Mouse (Mus musculus) heart, postnatal 4 days (tissue): ENCODE results near the gene Trim31. TPM values are rescaled to one million over a fixed set of nuclear protein-coding genes. Genes with fewer than 3 reads are reported as not detected.
A peak's percentile ranks its signal among the peaks of the same experiment; 100 is the strongest.

Source experiments
- DNase-seq: peaks from one replicate; pipeline ENCODE4 v3.0.0; 2021
- total RNA-seq, 2 experiments: library from RNA; stranded (reverse); gene quantifications; 2 replicates each; pipeline ENCODE4 v1.2.3; 2021

The Trim31 gene
- total RNA-seq, 2 experiments from 2014 or later = not detected

GRCm38 (mm10) chr17:36947051-36947819, 49.3 kb downstream of the Trim31 start:
- peak; percentile 47 for DNase-seq

GRCm38 (mm10) chr17:36948286-36948685, 50.4 kb downstream of the Trim31 start:
- no peak for DNase-seq

GRCm38 (mm10) chr17:36949265-36949664, 51.3 kb downstream of the Trim31 start:
- DNase-seq = no peak

GRCm38 (mm10) chr17:36950981-36951947, 53.3 kb downstream of the Trim31 start, which contains the start of gene Ppp1r11:
Gene Ppp1r11 (minus strand): TSS chr17:36951741.
- peak; percentile 95 for DNase-seq

GRCm38 (mm10) chr17:36952631-36953030, 54.7 kb downstream of the Trim31 start:
- DNase-seq = no peak

- no peak for DNase-seq
These were observed 55.1 kb downstream of the Trim31 start for GRCm38 (mm10) chr17:36953062-36953461.

- DNase-seq = peak; percentile 94
These were observed 60.3 kb downstream of the Trim31 start, which contains the start of the genes Znrd1 and Znrd1as for GRCm38 (mm10) chr17:36957999-36958743. Gene Znrd1 (minus strand): TSS chr17:36958559. Gene Znrd1as (plus strand): TSS chr17:36958592.

GRCm38 (mm10) chr17:36958884-36959283, 61.0 kb downstream of the Trim31 start:
- peak; percentile 11 for DNase-seq

Other genes with a start within 250 kb of the Trim31 start
- not detected for gene H2-M1, start 225.9 kb upstream of the Trim31 start, total RNA-seq
- not detected for gene H2-M10.5, start 125.2 kb upstream of the Trim31 start, total RNA-seq
- gene H2-M10.6, start 85.9 kb upstream of the Trim31 start, total RNA-seq = not detected
- gene Trim26, start 61.0 kb upstream of the Trim31 start, total RNA-seq = 10 to 100 TPM; 24.5 to 28.4 TPM
- not detected for gene Trim15, start 30.9 kb upstream of the Trim31 start, total RNA-seq
- gene Trim10, start 28.5 kb upstream of the Trim31 start, total RNA-seq = 1 to 10 TPM in 1 of 2 experiments, under 1 TPM in 1; 0.57 to 1.8 TPM
- gene Trim40, start 8.0 kb upstream of the Trim31 start, total RNA-seq = not detected
- under 1 TPM; 0.45 TPM for gene Rnf39, start 44.8 kb downstream of the Trim31 start, total RNA-seq
- 10 to 100 TPM; 56.0 to 61.3 TPM for gene Ppp1r11, start 53.6 kb downstream of the Trim31 start, total RNA-seq
- 10 to 100 TPM; 24.9 to 29.3 TPM for gene Znrd1, start 60.4 kb downstream of the Trim31 start, total RNA-seq
- 1 to 10 TPM; 7.2 to 7.3 TPM for gene Znrd1as, start 60.5 kb downstream of the Trim31 start, total RNA-seq
- gene 2410137M14Rik, start 83.1 kb downstream of the Trim31 start, total RNA-seq = not detected
- gene H2-M5, start 91.4 kb downstream of the Trim31 start, total RNA-seq = under 1 TPM; 0.29 to 0.43 TPM
- gene Zfp57, start 103.0 kb downstream of the Trim31 start, total RNA-seq = 10 to 100 TPM in 1 of 2 experiments, 1 to 10 TPM in 1; 9.7 to 14.5 TPM
- gene Mog, start 125.3 kb downstream of the Trim31 start, total RNA-seq = not detected
- 10 to 100 TPM; 21.6 to 22.4 TPM for gene Gabbr1, start 147.8 kb downstream of the Trim31 start, total RNA-seq
- not detected for gene Olfr90, start 190.4 kb downstream of the Trim31 start, total RNA-seq
- gene Olfr91, start 200.2 kb downstream of the Trim31 start, total RNA-seq = not detected
- not detected for gene Olfr92, start 222.0 kb downstream of the Trim31 start, total RNA-seq